1 mouse cellular context compared by ENCODE assay signal in the genomic region with DNA sequence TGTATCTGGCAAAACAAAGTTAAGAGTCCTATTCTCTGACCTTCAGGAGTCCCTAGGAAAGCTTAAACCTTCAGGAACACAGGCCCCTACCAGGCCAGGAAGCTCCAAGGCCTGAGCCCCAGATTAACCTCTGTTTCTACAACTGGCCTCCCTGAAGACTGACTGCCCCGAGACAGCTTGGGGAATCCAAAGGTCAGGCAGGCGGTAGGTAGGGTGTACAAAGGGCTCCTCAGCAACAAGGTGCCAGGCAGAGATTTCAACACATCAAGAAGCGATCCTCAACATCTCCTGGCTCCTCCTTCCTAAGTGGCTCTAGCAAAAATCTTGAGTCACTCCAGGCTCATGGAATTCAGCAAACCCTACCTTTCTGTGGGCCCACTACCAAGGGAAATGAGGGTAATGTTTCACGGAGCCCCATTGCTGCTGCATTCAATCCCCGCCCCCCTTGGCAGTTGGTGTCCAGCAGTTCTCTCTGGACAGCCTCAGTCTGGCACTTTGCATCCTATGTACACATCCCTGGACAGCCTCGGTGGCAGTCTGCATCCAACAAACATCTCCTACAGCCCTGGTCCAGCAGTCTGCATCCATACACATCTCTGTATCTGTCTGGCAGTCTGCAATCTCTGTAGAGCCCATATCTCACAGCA.
TF ChIP-seq lines count a peak whose summit lies in the region.

No protein-coding gene starts in this region.

TF ChIP-seq in myocyte, 11 proteins besides CTCF, POLR2A, EP300 and RAD21 (continued from another document):
- TF ChIP-seq CEBPB (IDR thresholded peaks at IDR 0.05; ENCODE audit: insufficient read depth, poor library complexity, severe bottlenecking) (no peak), USF1 (IDR thresholded peaks at IDR 0.05; ENCODE audit: low read depth) (no peak)
